Mouse (Mus musculus): ENCODE data around the gene Rfxank. TPM values are rescaled to one million over a fixed set of nuclear protein-coding genes. Genes with fewer than 3 reads are reported as not detected.

Rfxank gene
- total RNA-seq, 2 experiments from 2014 or later, result 17.7 to 20.1 TPM

Small RNA genes within 50 kb of the gene (microRNA-seq; reads per million reads assigned to microRNA genes)
- 0.54 to 12.1 reads per million in 2 experiments for gene Mir7066

Other genes starting within 250 kb of the Rfxank start
- gene Tssk6, start 237.0 kb downstream of the Rfxank start, total RNA-seq (2021), result not detected
- gene Ndufa13, start 236.6 kb downstream of the Rfxank start, total RNA-seq (2021), result 100 to 1,000 TPM; 404 to 405 TPM
- 10 to 100 TPM; 10.4 to 10.7 TPM for gene Yjefn3, start 236.4 kb downstream of the Rfxank start, total RNA-seq (2021)
- 10 to 100 TPM; 41.7 to 41.9 TPM for gene Gatad2a, start 142.8 kb downstream of the Rfxank start, total RNA-seq (2021)
- gene Mau2, start 96.4 kb downstream of the Rfxank start, total RNA-seq (2021), result 10 to 100 TPM; 39.3 to 40.3 TPM
- gene Sugp1, start 96.3 kb downstream of the Rfxank start, total RNA-seq (2021), result 10 to 100 TPM; 19.1 to 19.4 TPM
- gene Tm6sf2, start 66.2 kb downstream of the Rfxank start, total RNA-seq (2021), result 1 to 10 TPM in 1 of 2 experiments, under 1 TPM in 1; 0.46 to 1.5 TPM
- not detected for gene Hapln4, start 55.7 kb downstream of the Rfxank start, total RNA-seq (2021)
- gene Ncan, start 18.3 kb downstream of the Rfxank start, total RNA-seq (2021), result under 1 TPM; 0.02 to 0.07 TPM
- 1 to 10 TPM; 7.4 to 7.9 TPM for gene Nr2c2ap, start 7.8 kb downstream of the Rfxank start, total RNA-seq (2021)
- gene Borcs8, start 345 bp upstream of the Rfxank start, total RNA-seq (2021), result 10 to 100 TPM; 25.8 to 31.3 TPM
- under 1 TPM in 1 of 2 experiments, not detected in 1; 0.37 TPM for gene Mef2b, start 557 bp upstream of the Rfxank start, total RNA-seq (2021)
- gene Tmem161a, start 33.2 kb upstream of the Rfxank start, total RNA-seq (2021), result 10 to 100 TPM; 91.7 to 99.4 TPM
- 10 to 100 TPM; 46.4 to 55.4 TPM for gene Slc25a42, start 73.2 kb upstream of the Rfxank start, total RNA-seq (2021)
- 10 to 100 TPM; 40.2 to 44.7 TPM for gene Sugp2, start 95.1 kb upstream of the Rfxank start, total RNA-seq (2021)
- gene Armc6, start 95.3 kb upstream of the Rfxank start, total RNA-seq (2021), result 1 to 10 TPM; 6.6 to 9.7 TPM
- gene Homer3, start 143.7 kb upstream of the Rfxank start, total RNA-seq (2021), result 10 to 100 TPM; 16.6 to 18.0 TPM
- gene Ddx49, start 163.3 kb upstream of the Rfxank start, total RNA-seq (2021), result 10 to 100 TPM; 28.9 to 29.0 TPM
- gene Cope, start 163.4 kb upstream of the Rfxank start, total RNA-seq (2021), result 100 to 1,000 TPM; 160 to 164 TPM
- under 1 TPM; 0.56 to 0.72 TPM for gene Cers1, start 176.6 kb upstream of the Rfxank start, total RNA-seq (2021)
- not detected for gene Gdf1, start 190.7 kb upstream of the Rfxank start, total RNA-seq (2021)
- gene Upf1, start 214.1 kb upstream of the Rfxank start, total RNA-seq (2021), result 10 to 100 TPM; 41.3 to 44.0 TPM
- 1 to 10 TPM; 2.4 to 3.8 TPM for gene Comp, start 234.4 kb upstream of the Rfxank start, total RNA-seq (2021)